Mouse (Mus musculus) cerebellum, adult 2 months (tissue): ENCODE measurements around the gene Olfr459.

Source experiments
- CTCF ChIP-seq: fragments of 200-500 bp; IDR thresholded peaks from 2 replicates; pipeline ENCODE4 v1.5.1; 2011; ENCODE audit warnings: low read depth, mild to moderate bottlenecking, control low read depth, low read length, moderate library complexity, borderline replicate concordance; ENCODE audit not compliant: insufficient read depth
- POLR2A ChIP-seq: fragments of 200-500 bp; IDR thresholded peaks from 2 replicates; pipeline ENCODE4 v1.6.1; 2011; ENCODE audit warnings: low read length, control low read depth, borderline replicate concordance; ENCODE audit not compliant: insufficient read depth

DNA sequence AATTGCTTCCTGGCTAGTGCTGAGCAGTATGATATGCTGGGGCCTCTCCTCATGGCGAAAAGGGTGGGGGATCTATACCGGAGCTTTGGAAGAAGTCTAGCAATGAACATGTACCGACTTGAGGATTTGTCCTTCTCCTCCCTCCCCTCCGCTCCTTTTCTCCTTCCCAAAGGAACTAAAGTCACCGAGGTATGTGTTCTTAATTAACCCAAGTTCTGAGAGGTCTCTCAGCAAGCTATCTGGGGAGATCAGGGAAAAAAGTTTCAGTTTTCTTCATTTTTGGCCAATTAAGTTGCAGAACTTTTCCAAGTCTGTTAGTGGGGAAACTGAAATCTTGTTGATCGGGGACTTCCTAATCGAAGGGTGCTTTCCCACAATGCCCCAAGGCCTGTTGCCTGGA lies at the start of gene Olfr459:
- no peak for TF ChIP-seq CTCF
- TF ChIP-seq POLR2A: no peak
